Mouse (Mus musculus): ENCODE measurements at regions not wholly inside any gene's neighbourhood (a gene's known extent, or its start where the extent isn't known, plus 50 kb on each side); places are given as distances from the start of the nearest gene placed in this dataset.

DNA sequence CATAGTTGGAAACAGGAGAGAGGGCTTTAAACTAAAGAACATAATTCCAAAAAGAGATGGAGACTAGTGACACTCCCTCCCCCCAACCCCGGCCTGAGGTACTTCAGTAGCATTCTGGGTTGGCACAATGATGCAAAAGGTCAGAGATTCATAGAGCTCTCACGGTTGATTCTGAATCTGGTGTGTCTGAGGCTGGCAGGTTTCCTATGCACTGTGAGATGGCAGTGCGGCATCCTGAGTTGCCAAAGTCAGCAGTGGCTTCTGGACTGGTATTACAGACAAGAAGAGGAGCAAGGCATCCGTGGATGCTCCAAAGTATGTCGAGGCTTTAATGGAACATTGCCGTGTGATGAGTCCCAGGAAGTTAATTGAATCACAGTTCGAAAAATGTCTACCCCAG is 2791.8 kb upstream of the Gm7489 start:
- no peak overlapping the region for H3K9ac ChIP-seq (ENCODE audit: low read length)
- H3K27ac ChIP-seq (replicated peaks in 1 of 2; ENCODE audit: control insufficient read depth in 1 of 2, insufficient read depth in 1 of 2, low read depth in 2 of 2, low read length in 2 of 2) = no peak overlapping the region
- no peaks in the 10 kb centered on the region for H3K9me3 ChIP-seq (ENCODE audit: control insufficient read depth, low read length)
- WGBS = 75% methylated on average over 7 of the region's 7 CpGs
- no peaks in the 10 kb centered on the region for H3K4me1 ChIP-seq (ENCODE audit: control insufficient read depth in 2 of 2, insufficient read depth in 2 of 2, low read length in 2 of 2)
- ATAC-seq (ENCODE audit: insufficient number of reproducible peaks, insufficient read depth, low FRiP score, low read depth) = no peak
- H3K27me3 ChIP-seq (ENCODE audit: control insufficient read depth, insufficient read depth, low read length) = no peaks in the 10 kb centered on the region
- H3K4me2 ChIP-seq (ENCODE audit: low read length) = no peak overlapping the region
- H3K4me3 ChIP-seq (ENCODE audit: control insufficient read depth in 1 of 2, insufficient read depth in 1 of 2, low read depth in 1 of 2, low read length in 2 of 2) = no peak overlapping the region
- no peaks in the 10 kb centered on the region for H3K36me3 ChIP-seq (ENCODE audit: control insufficient read depth, insufficient read depth, low read length)

DNA sequence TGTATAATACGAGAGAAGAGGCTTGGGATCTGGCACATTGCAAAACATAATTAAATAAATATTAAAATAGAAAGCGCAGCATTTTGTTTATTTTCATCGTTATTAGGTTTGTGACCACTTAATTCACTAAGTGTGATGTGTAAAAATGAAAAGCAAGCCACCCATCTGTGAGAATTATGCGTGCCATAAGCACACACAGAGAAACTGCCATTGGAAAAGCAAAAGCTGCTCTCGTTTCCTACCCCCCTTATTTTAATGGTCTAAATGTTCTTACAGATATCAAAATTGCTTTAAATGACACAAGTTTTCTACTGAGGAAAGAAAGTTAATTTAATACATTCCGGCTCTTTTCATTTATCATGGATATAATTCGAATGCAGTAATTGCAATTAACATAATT is 2780.8 kb upstream of the Gm7489 start:
- no peaks in the 10 kb centered on the region for H3K4me1 ChIP-seq (ENCODE audit: control insufficient read depth in 2 of 2, insufficient read depth in 2 of 2, low read length in 2 of 2)
- ATAC-seq (ENCODE audit: insufficient number of reproducible peaks, insufficient read depth, low FRiP score, low read depth) = no peak
- no peak overlapping the region for H3K27ac ChIP-seq (replicated peaks in 1 of 2; ENCODE audit: control insufficient read depth in 1 of 2, insufficient read depth in 1 of 2, low read depth in 2 of 2, low read length in 2 of 2)
- H3K9me3 ChIP-seq (ENCODE audit: control insufficient read depth, low read length) = no peaks in the 10 kb centered on the region
- 84% methylated on average over 7 of the region's 7 CpGs for WGBS
- no peaks in the 10 kb centered on the region for H3K36me3 ChIP-seq (ENCODE audit: control insufficient read depth, insufficient read depth, low read length)
- no peak overlapping the region for H3K9ac ChIP-seq (ENCODE audit: low read length)
- H3K4me3 ChIP-seq (ENCODE audit: control insufficient read depth in 1 of 2, insufficient read depth in 1 of 2, low read depth in 1 of 2, low read length in 2 of 2) = no peak overlapping the region
- H3K27me3 ChIP-seq (ENCODE audit: control insufficient read depth, insufficient read depth, low read length) = no peaks in the 10 kb centered on the region
- H3K4me2 ChIP-seq (ENCODE audit: low read length) = 0 out of 2 replicates have a peak overlapping the region, but pooled peaks have one; percentile 11

GRCm38 (mm10) chr15:51104362-51104761 is 2780.3 kb upstream of the Gm7489 start:
- no peaks in the 10 kb centered on the region for H3K27me3 ChIP-seq (ENCODE audit: control insufficient read depth, insufficient read depth, low read length)
- H3K27ac ChIP-seq (replicated peaks in 1 of 2; ENCODE audit: control insufficient read depth in 1 of 2, insufficient read depth in 1 of 2, low read depth in 2 of 2, low read length in 2 of 2) = no peak overlapping the region
- 0 out of 2 replicates have a peak overlapping the region, but pooled peaks have one; percentile 11 for H3K4me2 ChIP-seq (ENCODE audit: low read length)
- WGBS = 45% methylated on average over 10 of the region's 10 CpGs
- no peak overlapping the region for H3K9ac ChIP-seq (ENCODE audit: low read length)
- ATAC-seq (ENCODE audit: insufficient number of reproducible peaks, insufficient read depth, low FRiP score, low read depth) = no peak
- H3K36me3 ChIP-seq (ENCODE audit: control insufficient read depth, insufficient read depth, low read length) = no peaks in the 10 kb centered on the region
- H3K4me1 ChIP-seq (ENCODE audit: control insufficient read depth in 2 of 2, insufficient read depth in 2 of 2, low read length in 2 of 2) = no peaks in the 10 kb centered on the region
- no peaks in the 10 kb centered on the region for H3K9me3 ChIP-seq (ENCODE audit: control insufficient read depth, low read length)
- no peak overlapping the region for H3K4me3 ChIP-seq (ENCODE audit: control insufficient read depth in 1 of 2, insufficient read depth in 1 of 2, low read depth in 1 of 2, low read length in 2 of 2)

GRCm38 (mm10) chr15:51104796-51105195 is 2779.9 kb upstream of the Gm7489 start:
- Histone ChIP-seq H3K9ac (ENCODE audit: low read length) (no peak overlapping the region), H3K4me2 (ENCODE audit: low read length) (0 out of 2 replicates have a peak overlapping the region, but pooled peaks have one; percentile 11)

GRCm38 (mm10) chr15:51105359-51106008 is 2779.2 kb upstream of the Gm7489 start:
- no peak for ATAC-seq (ENCODE audit: insufficient number of reproducible peaks, insufficient read depth, low FRiP score, low read depth)

More at GRCm38 (mm10) chr15:51104796-51105195, 2779.9 kb upstream of the Gm7489 start:
- Histone ChIP-seq H3K36me3 (ENCODE audit: control insufficient read depth, insufficient read depth, low read length) (no peaks in the 10 kb centered on the region), H3K9me3 (ENCODE audit: control insufficient read depth, low read length) (no peaks in the 10 kb centered on the region), H3K27me3 (ENCODE audit: control insufficient read depth, insufficient read depth, low read length) (no peaks in the 10 kb centered on the region), H3K4me1 (ENCODE audit: control insufficient read depth in 2 of 2, insufficient read depth in 2 of 2, low read length in 2 of 2) (no peaks in the 10 kb centered on the region), H3K4me3 (ENCODE audit: control insufficient read depth in 1 of 2, insufficient read depth in 1 of 2, low read depth in 1 of 2, low read length in 2 of 2) (no peak overlapping the region), H3K27ac (replicated peaks in 1 of 2; ENCODE audit: control insufficient read depth in 1 of 2, insufficient read depth in 1 of 2, low read depth in 2 of 2, low read length in 2 of 2) (no peak overlapping the region)
- ATAC-seq (ENCODE audit: insufficient number of reproducible peaks, insufficient read depth, low FRiP score, low read depth) = no peak
- WGBS = 60% methylated on average over 5 of the region's 5 CpGs

GRCm38 (mm10) chr15:51110186-51110585 is 2774.5 kb upstream of the Gm7489 start:
- Histone ChIP-seq H3K9me3 (ENCODE audit: control insufficient read depth, low read length) (no peaks in the 10 kb centered on the region), H3K4me1 (ENCODE audit: control insufficient read depth in 2 of 2, insufficient read depth in 2 of 2, low read length in 2 of 2) (no peaks in the 10 kb centered on the region), H3K27me3 (ENCODE audit: control insufficient read depth, insufficient read depth, low read length) (no peaks in the 10 kb centered on the region), H3K4me3 (ENCODE audit: control insufficient read depth in 1 of 2, insufficient read depth in 1 of 2, low read depth in 1 of 2, low read length in 2 of 2) (no peak overlapping the region), H3K9ac (ENCODE audit: low read length) (no peak overlapping the region), H3K4me2 (ENCODE audit: low read length) (no peak overlapping the region), H3K36me3 (ENCODE audit: control insufficient read depth, insufficient read depth, low read length) (no peaks in the 10 kb centered on the region), H3K27ac (replicated peaks in 1 of 2; ENCODE audit: control insufficient read depth in 1 of 2, insufficient read depth in 1 of 2, low read depth in 2 of 2, low read length in 2 of 2) (no peak overlapping the region)
- no peak for ATAC-seq (ENCODE audit: insufficient number of reproducible peaks, insufficient read depth, low FRiP score, low read depth)
- 54% methylated on average over 3 of the region's 3 CpGs for WGBS

More at GRCm38 (mm10) chr15:51105359-51106008, 2779.2 kb upstream of the Gm7489 start:
- H3K4me1 ChIP-seq (ENCODE audit: control insufficient read depth in 2 of 2, insufficient read depth in 2 of 2, low read length in 2 of 2) = no peaks in the 10 kb centered on the region
- no peaks in the 10 kb centered on the region for H3K9me3 ChIP-seq (ENCODE audit: control insufficient read depth, low read length)
- no peaks in the 10 kb centered on the region for H3K27me3 ChIP-seq (ENCODE audit: control insufficient read depth, insufficient read depth, low read length)
- H3K4me2 ChIP-seq (ENCODE audit: low read length) = no peak overlapping the region; the same call in 1 of the 2 replicates
- H3K27ac ChIP-seq (replicated peaks in 1 of 2; ENCODE audit: control insufficient read depth in 1 of 2, insufficient read depth in 1 of 2, low read depth in 2 of 2, low read length in 2 of 2) = no peak overlapping the region
- no peak overlapping the region for H3K4me3 ChIP-seq (ENCODE audit: control insufficient read depth in 1 of 2, insufficient read depth in 1 of 2, low read depth in 1 of 2, low read length in 2 of 2)
- no peak overlapping the region for H3K9ac ChIP-seq (ENCODE audit: low read length)
- WGBS = 74% methylated on average over 17 of the region's 17 CpGs
- no peaks in the 10 kb centered on the region for H3K36me3 ChIP-seq (ENCODE audit: control insufficient read depth, insufficient read depth, low read length)

DNA sequence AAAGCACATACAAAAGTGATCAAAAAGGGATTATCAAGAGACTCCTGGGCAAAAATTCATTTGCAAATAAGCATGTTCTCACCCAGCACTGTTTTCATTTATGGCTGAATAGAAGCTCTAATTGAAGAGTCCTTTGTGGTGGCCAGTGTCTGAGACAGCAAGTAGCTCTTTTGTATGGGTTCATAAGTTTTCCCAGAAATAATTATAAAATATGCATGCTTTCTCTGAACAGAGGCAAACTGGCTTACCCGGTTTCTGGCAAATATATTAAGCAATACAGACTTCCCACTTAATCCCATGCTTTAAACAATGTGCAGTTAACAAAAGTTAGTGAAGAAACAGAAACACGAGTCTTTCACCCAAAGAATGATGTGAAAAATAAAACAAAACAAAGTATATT is 2758.8 kb upstream of the Gm7489 start:
- no peaks in the 10 kb centered on the region for H3K36me3 ChIP-seq (ENCODE audit: control insufficient read depth, insufficient read depth, low read length)

DNA sequence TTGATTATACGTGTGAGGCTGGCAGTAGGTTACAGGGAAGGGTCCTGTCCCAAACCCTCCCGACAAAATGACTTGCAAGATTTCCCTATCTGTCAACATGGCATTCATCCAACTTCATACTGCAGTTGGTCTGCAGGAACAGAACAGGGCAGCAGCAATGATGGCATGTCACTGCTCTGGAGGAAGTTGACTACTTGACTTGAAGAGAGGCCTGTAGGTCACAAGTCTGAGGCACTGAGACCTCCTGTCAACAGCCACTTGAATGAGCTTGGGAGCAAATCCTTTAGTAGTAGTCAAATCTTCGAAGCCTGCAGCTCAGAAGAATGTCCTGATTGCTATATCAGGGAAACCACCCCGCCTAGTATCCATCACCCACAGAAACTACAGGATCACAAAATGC is 2753.7 kb upstream of the Gm7489 start:
- Histone ChIP-seq H3K27ac (replicated peaks in 1 of 2; ENCODE audit: control insufficient read depth in 1 of 2, insufficient read depth in 1 of 2, low read depth in 2 of 2, low read length in 2 of 2) (no peak overlapping the region), H3K4me3 (ENCODE audit: control insufficient read depth in 1 of 2, insufficient read depth in 1 of 2, low read depth in 1 of 2, low read length in 2 of 2) (no peak overlapping the region), H3K36me3 (ENCODE audit: control insufficient read depth, insufficient read depth, low read length) (no peaks in the 10 kb centered on the region), H3K9ac (ENCODE audit: low read length) (no peak overlapping the region), H3K4me2 (ENCODE audit: low read length) (no peak overlapping the region), H3K9me3 (ENCODE audit: control insufficient read depth, low read length) (no peaks in the 10 kb centered on the region), H3K27me3 (ENCODE audit: control insufficient read depth, insufficient read depth, low read length) (peaks cover 75% of the 10 kb centered on the region), H3K4me1 (ENCODE audit: control insufficient read depth in 2 of 2, insufficient read depth in 2 of 2, low read length in 2 of 2) (peaks cover 3 to 4% of the 10 kb centered on the region in 2 experiments; a peak in 2 of 4 replicates)
- WGBS = 6% methylated on average over 4 of the region's 4 CpGs
- peak; percentile 75; the same call in 1 of the 2 replicates for ATAC-seq (ENCODE audit: insufficient number of reproducible peaks, insufficient read depth, low FRiP score, low read depth)

More for the DNA sequence above, 2758.8 kb upstream of the Gm7489 start:
- Histone ChIP-seq H3K4me1 (ENCODE audit: control insufficient read depth in 2 of 2, insufficient read depth in 2 of 2, low read length in 2 of 2) (peaks cover under 1% of the 10 kb centered on the region in 2 experiments; a peak in 2 of 4 replicates), H3K4me2 (ENCODE audit: low read length) (no peak overlapping the region), H3K4me3 (ENCODE audit: control insufficient read depth in 1 of 2, insufficient read depth in 1 of 2, low read depth in 1 of 2, low read length in 2 of 2) (no peak overlapping the region), H3K9me3 (ENCODE audit: control insufficient read depth, low read length) (no peaks in the 10 kb centered on the region), H3K9ac (ENCODE audit: low read length) (no peak overlapping the region), H3K27ac (replicated peaks in 1 of 2; ENCODE audit: control insufficient read depth in 1 of 2, insufficient read depth in 1 of 2, low read depth in 2 of 2, low read length in 2 of 2) (no peak overlapping the region), H3K27me3 (ENCODE audit: control insufficient read depth, insufficient read depth, low read length) (peaks cover 49% of the 10 kb centered on the region)
- 76% methylated on average over 2 of the region's 2 CpGs for WGBS
- no peak for ATAC-seq (ENCODE audit: insufficient number of reproducible peaks, insufficient read depth, low FRiP score, low read depth)
